Mouse (Mus musculus) heart, postnatal 0 days (tissue): Measurements from ENCODE around the gene Cacna2d2. TPM values are rescaled to one million over a fixed set of nuclear protein-coding genes. Genes with fewer than 3 reads are reported as not detected.
A peak's percentile ranks its signal among the peaks of the same experiment; 100 is the strongest.

Experiments
- ATAC-seq: fragments of 200-750 bp; cut with Nextera tagmentation; 2 replicates; pipeline ENCODE4 v1.8.0; 2017; ENCODE audit warnings: low read depth, moderate number of reproducible peaks, moderate library complexity; ENCODE audit not compliant: insufficient read depth
- DNase-seq: peaks from one replicate; pipeline ENCODE4 v3.0.0-alpha.2; 2016; ENCODE audit warnings: low spot score
- H3K27ac ChIP-seq: fragments of 300-500 bp; sonication (generic); 2 replicates; pipeline ENCODE4 v1.5.1; 2014; ENCODE audit warnings: low read depth, mild to moderate bottlenecking
- H3K27me3 ChIP-seq: fragments of 300-500 bp; sonication (generic); 2 replicates; pipeline ENCODE4 v1.6.1; 2014; ENCODE audit warnings: low read length, mixed read lengths; ENCODE audit not compliant: control insufficient read depth, insufficient read depth
- H3K36me3 ChIP-seq: fragments of 300-500 bp; sonication (generic); replicated peaks from 2 replicates; pipeline ENCODE4 v1.6.1; 2014; ENCODE audit warnings: low read length, mixed read lengths; ENCODE audit not compliant: control insufficient read depth, insufficient read depth
- H3K4me1 ChIP-seq: fragments of 300-500 bp; sonication (generic); 2 replicates; pipeline ENCODE4 v1.6.1; 2014; ENCODE audit warnings: antibody characterized with exemption; ENCODE audit not compliant: control insufficient read depth, insufficient read depth
- H3K4me2 ChIP-seq: fragments of 300-500 bp; sonication (generic); 2 replicates; pipeline ENCODE4 v1.6.1; 2014; ENCODE audit warnings: low read depth, mild to moderate bottlenecking, low read length, moderate library complexity
- H3K4me3 ChIP-seq: fragments of 300-500 bp; sonication (generic); 2 replicates; pipeline ENCODE4 v1.5.1; 2014; ENCODE audit warnings: low read depth, low read length
- H3K9ac ChIP-seq: fragments of 300-500 bp; sonication (generic); replicated peaks from 2 replicates; pipeline ENCODE4 v1.6.1; 2014; ENCODE audit warnings: low read depth, low read length, mixed read lengths
- H3K9me3 ChIP-seq: fragments of 300-500 bp; sonication (generic); replicated peaks from 2 replicates; pipeline ENCODE4 v1.6.1; 2016; ENCODE audit warnings: low read length; ENCODE audit not compliant: control insufficient read depth
- CTCF ChIP-seq: IDR thresholded peaks from 2 replicates; pipeline ENCODE4 v1.5.1; 2016; ENCODE audit warnings: antibody characterized with exemption, control low read depth, low read depth
- EP300 ChIP-seq: IDR thresholded peaks from 2 replicates; pipeline ENCODE4 v1.6.1; 2016; ENCODE audit warnings: antibody characterized with exemption, low read depth
- WGBS: fragments of 180-500 bp; shearing (Covaris S2); extraction: QIAGEN DNeasy Blood & Tissue Kit; methylation state at CpG from one replicate; pipeline ENCODE4 v1.1.7; 2014; 5-methylcytosine and 5-hydroxymethylcytosine counted together
- polyA plus RNA-seq: library from polyadenylated mRNA; unstranded; fragments of >200 nt; fragmentation: Nextera tagmentation; extraction: Ambion mirVana; gene quantifications from 2 replicates; pipeline ENCODE4 v1.2.1, GENCODE M21; 2015
- total RNA-seq: library from RNA; depleted of rRNA; stranded (reverse); fragments of >200 nt; gene quantifications from 2 replicates; pipeline ENCODE4 v1.2.3, GENCODE M21; 2014; ENCODE audit warnings: low replicate concordance

Cacna2d2 gene
- total and polyA plus RNA-seq, 2 experiments from 2014 or later: 1.1 to 34.8 TPM

- Histone ChIP-seq H3K27ac (no peak overlapping the region), H3K36me3 (no peaks in the 10 kb centered on the region), H3K9me3 (no peaks in the 10 kb centered on the region), H3K4me1 (peaks cover 5% of the 10 kb centered on the region; the same call in 1 of the 2 replicates), H3K27me3 (peaks cover 23% of the 10 kb centered on the region), H3K4me2 (peak overlapping the region; percentile 38), H3K9ac (no peak overlapping the region), H3K4me3 (no peak overlapping the region)
- WGBS: 43% methylated on average over 2 of the region's 2 CpGs
- DNase-seq (no peak), ATAC-seq (no peak)
- TF ChIP-seq EP300: no peak
Observed at GRCm38 (mm10) chr9:107522400-107522711, 122.9 kb downstream of the Cacna2d2 start.

- peak overlapping the region; percentile 22 for H3K4me3 ChIP-seq
- H3K27ac ChIP-seq: no peak overlapping the region
- H3K4me2 ChIP-seq: peak overlapping the region; percentile 53
- no peaks in the 10 kb centered on the region for H3K9me3 ChIP-seq
- H3K4me1 ChIP-seq: peaks cover 5% of the 10 kb centered on the region; the same call in 1 of the 2 replicates
- ATAC-seq (peak; percentile 57), DNase-seq (no peak)
- no peaks in the 10 kb centered on the region for H3K36me3 ChIP-seq
- WGBS: 17% methylated on average over 41 of the region's 44 CpGs
- H3K27me3 ChIP-seq: peaks cover 31% of the 10 kb centered on the region
- H3K9ac ChIP-seq: no peak overlapping the region
- TF ChIP-seq CTCF (0 out of 2 replicates have a peak, but pooled peaks have one; percentile 4), EP300 (no peak)
Observed at GRCm38 (mm10) chr9:107526198-107527026, 127.0 kb downstream of the Cacna2d2 start.

GRCm38 (mm10) chr9:107533791-107534407, 134.5 kb downstream of the Cacna2d2 start, which contains the start of gene Tmem115:
TSS of gene Tmem115 (plus strand) at chr9:107533945.
- H3K9me3 ChIP-seq: no peaks in the 10 kb centered on the region
- DNase-seq: peak; percentile 99
- H3K4me1 ChIP-seq: peaks cover 28% of the 10 kb centered on the region
- H3K4me2 ChIP-seq: peak within 1 kb of the TSS; percentile 99
- H3K9ac ChIP-seq: peak within 1 kb of the TSS; percentile 80
- ATAC-seq: peak; percentile 99
- TF ChIP-seq CTCF (no peak), EP300 (no peak)
- peaks cover 24% of the 10 kb centered on the region for H3K36me3 ChIP-seq
- H3K4me3 ChIP-seq: peak within 1 kb of the TSS; percentile 87
- H3K27me3 ChIP-seq: no peaks in the 10 kb centered on the region
- peak within 1 kb of the TSS; percentile 88 for H3K27ac ChIP-seq
- WGBS: under 1% methylated on average over 48 of the region's 48 CpGs

GRCm38 (mm10) chr9:107534408-107535202, 135.2 kb downstream of the Cacna2d2 start:
- no peak for TF ChIP-seq CTCF
- TF ChIP-seq EP300: no peak
- H3K4me2 ChIP-seq: peak overlapping the region; percentile 99
- peak overlapping the region; percentile 80 for H3K9ac ChIP-seq
- H3K27ac ChIP-seq: peak overlapping the region; percentile 88
- peak overlapping the region; percentile 87 for H3K4me3 ChIP-seq
- H3K36me3 ChIP-seq: peaks cover 31% of the 10 kb centered on the region
- under 1% methylated on average over 40 of the region's 40 CpGs for WGBS
- no peaks in the 10 kb centered on the region for H3K27me3 ChIP-seq
- no peaks in the 10 kb centered on the region for H3K9me3 ChIP-seq
- peak; percentile 0; the same call in 1 of the 2 replicates for ATAC-seq
- peaks cover 28% of the 10 kb centered on the region for H3K4me1 ChIP-seq
- no peak for DNase-seq

GRCm38 (mm10) chr9:107538231-107538630, 138.8 kb downstream of the Cacna2d2 start:
- TF ChIP-seq CTCF (no peak), EP300 (no peak)
- H3K4me3 ChIP-seq: no peak overlapping the region

More at GRCm38 (mm10) chr9:107538231-107538630, 138.8 kb downstream of the Cacna2d2 start:
- Histone ChIP-seq H3K27me3 (no peaks in the 10 kb centered on the region), H3K9me3 (no peaks in the 10 kb centered on the region), H3K9ac (no peak overlapping the region), H3K36me3 (peaks cover 36% of the 10 kb centered on the region), H3K4me1 (peaks cover 42% of the 10 kb centered on the region), H3K27ac (no peak overlapping the region), H3K4me2 (no peak overlapping the region)
- WGBS: 93% methylated on average over 7 of the region's 7 CpGs
- DNase-seq (no peak), ATAC-seq (no peak)
